Mouse (Mus musculus): ENCODE measurements around the gene Naa80. TPM values are rescaled to one million over a fixed set of nuclear protein-coding genes. Genes with fewer than 3 reads are reported as not detected.

The Naa80 gene
- total RNA-seq, 1 experiment = 7.3 TPM

DNA sequence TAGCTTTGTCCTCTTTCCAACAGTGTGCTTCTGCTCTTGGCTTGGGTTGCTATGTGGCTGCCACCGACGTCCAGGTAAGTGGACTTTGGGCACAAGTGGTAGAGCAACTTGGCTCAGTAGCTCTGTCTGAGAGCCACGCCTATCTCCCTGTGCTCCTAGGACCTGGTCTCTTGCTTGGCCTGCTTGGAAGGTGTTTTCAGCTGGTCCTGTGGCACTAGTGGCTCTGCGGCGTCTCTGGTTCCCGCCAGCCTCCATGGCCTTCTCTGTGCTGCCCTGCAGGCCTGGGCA, 12.0 kb downstream of the Naa80 start:
- Histone ChIP-seq H3K9me3 (ENCODE audit: control insufficient read depth, insufficient read depth, low read depth, low read length) (no peaks in the 10 kb centered on the region), H3K4me1 (ENCODE audit: control insufficient read depth in 2 of 2, insufficient read depth in 2 of 2, low read length in 2 of 2, poor library complexity in 1 of 2) (peaks cover 0 to 25% of the 10 kb centered on the region in 2 experiments; a peak in 2 of 4 replicates), H3K27ac (ENCODE audit: insufficient read depth, low read depth, low read length, poor library complexity, severe bottlenecking) (peak overlapping the region; percentile 6; the same call in 1 of the 2 replicates), H3K4me3 (ENCODE audit: insufficient read depth in 1 of 2, low read depth in 1 of 2, low read length in 2 of 2, poor library complexity in 1 of 2, severe bottlenecking in 1 of 2) (no peak overlapping the region), H3K36me3 (ENCODE audit: control insufficient read depth, insufficient read depth, low read length, poor library complexity, severe bottlenecking) (peaks cover 46% of the 10 kb centered on the region), H3K9ac (ENCODE audit: insufficient read depth, low read depth, low read length, poor library complexity, severe bottlenecking) (no peak overlapping the region)
- in situ Hi-C loops (cut with MboI; ENCODE audit: low sequenced_read_pairs in 2 of 2, unreplicated experiment in 2 of 2) = no loop called here
- no peak for DNase-seq (ENCODE audit: low read depth, low spot score)
- TF ChIP-seq MAFK (IDR thresholded peaks at IDR 0.05; ENCODE audit: insufficient read depth, low read depth, low read length) = no peak
- no peak for TF ChIP-seq ZC3H11A (IDR thresholded peaks at IDR 0.05; ENCODE audit: borderline replicate concordance, low read depth, low read length)
- no peak for TF ChIP-seq CHD2 (IDR thresholded peaks at IDR 0.05; ENCODE audit: low read depth, low read length)
- no peak for TF ChIP-seq HCFC1 (IDR thresholded peaks at IDR 0.05; ENCODE audit: borderline replicate concordance, insufficient read depth, low read length)
- TF ChIP-seq ZNF384 (IDR thresholded peaks at IDR 0.05; ENCODE audit: low read depth, low read length) = no peak

DNA sequence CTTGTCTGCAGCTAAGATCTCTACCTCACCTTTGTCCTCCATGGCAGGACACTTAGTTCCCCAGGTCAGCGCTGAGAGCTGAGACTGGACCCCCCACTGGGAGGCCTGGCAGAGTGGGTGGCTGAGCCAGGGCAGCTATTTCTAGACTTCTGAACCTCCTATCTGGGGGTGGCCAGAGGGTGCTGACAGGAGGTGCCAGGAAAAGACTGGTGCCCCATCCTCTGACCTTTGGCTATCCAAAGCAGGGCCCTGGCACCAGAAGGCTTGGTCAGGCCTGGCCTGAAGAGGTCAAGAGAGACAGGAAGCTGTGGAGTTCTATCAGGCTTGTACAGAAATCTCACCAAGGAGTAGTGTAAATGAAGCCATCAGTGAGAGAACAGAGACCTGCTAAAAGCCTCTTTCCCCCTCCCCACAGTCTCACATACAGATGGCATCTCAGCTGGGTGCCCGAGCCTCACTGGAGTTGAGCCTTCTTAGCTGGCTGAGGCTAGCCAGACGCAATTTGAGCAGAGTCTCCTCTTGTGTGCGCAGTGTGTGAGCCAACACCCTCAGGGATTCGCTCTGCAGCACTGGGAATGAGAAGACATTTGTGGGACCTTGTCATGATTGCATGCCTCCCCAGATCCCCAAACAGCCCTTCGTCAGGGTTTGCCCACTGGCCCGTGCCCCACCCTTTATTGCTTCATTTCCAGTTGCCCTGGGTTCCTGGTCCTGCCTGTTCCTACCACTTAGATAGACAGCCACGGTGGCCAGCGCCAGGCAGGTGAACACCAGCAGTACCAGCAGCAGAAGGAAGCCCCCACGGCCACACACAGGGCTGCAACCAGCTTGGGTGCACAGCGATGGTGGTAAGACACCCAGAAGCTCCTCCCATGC, 14.7 kb downstream of the Naa80 start:
- Histone ChIP-seq H3K9me3 (ENCODE audit: control insufficient read depth, insufficient read depth, low read depth, low read length) (no peaks in the 10 kb centered on the region), H3K27ac (ENCODE audit: insufficient read depth, low read depth, low read length, poor library complexity, severe bottlenecking) (no peak overlapping the region), H3K4me1 (ENCODE audit: control insufficient read depth in 2 of 2, insufficient read depth in 2 of 2, low read length in 2 of 2, poor library complexity in 1 of 2) (peaks cover 0 to 22% of the 10 kb centered on the region in 2 experiments; a peak in 1 of 4 replicates), H3K36me3 (ENCODE audit: control insufficient read depth, insufficient read depth, low read length, poor library complexity, severe bottlenecking) (peaks cover 46% of the 10 kb centered on the region), H3K9ac (ENCODE audit: insufficient read depth, low read depth, low read length, poor library complexity, severe bottlenecking) (no peak overlapping the region), H3K4me3 (ENCODE audit: insufficient read depth in 1 of 2, low read depth in 1 of 2, low read length in 2 of 2, poor library complexity in 1 of 2, severe bottlenecking in 1 of 2) (no peak overlapping the region)
- TF ChIP-seq CHD2 (IDR thresholded peaks at IDR 0.05; ENCODE audit: low read depth, low read length) = no peak
- TF ChIP-seq MAFK (IDR thresholded peaks at IDR 0.05; ENCODE audit: insufficient read depth, low read depth, low read length) = no peak
- TF ChIP-seq HCFC1 (IDR thresholded peaks at IDR 0.05; ENCODE audit: borderline replicate concordance, insufficient read depth, low read length) = no peak
- no peak for TF ChIP-seq ZNF384 (IDR thresholded peaks at IDR 0.05; ENCODE audit: low read depth, low read length)
- TF ChIP-seq ZC3H11A (IDR thresholded peaks at IDR 0.05; ENCODE audit: borderline replicate concordance, low read depth, low read length) = no peak
- DNase-seq (ENCODE audit: low read depth, low spot score) = no peak
- in situ Hi-C loops (cut with MboI; ENCODE audit: low sequenced_read_pairs in 2 of 2, unreplicated experiment in 2 of 2) = no loop called here

DNA sequence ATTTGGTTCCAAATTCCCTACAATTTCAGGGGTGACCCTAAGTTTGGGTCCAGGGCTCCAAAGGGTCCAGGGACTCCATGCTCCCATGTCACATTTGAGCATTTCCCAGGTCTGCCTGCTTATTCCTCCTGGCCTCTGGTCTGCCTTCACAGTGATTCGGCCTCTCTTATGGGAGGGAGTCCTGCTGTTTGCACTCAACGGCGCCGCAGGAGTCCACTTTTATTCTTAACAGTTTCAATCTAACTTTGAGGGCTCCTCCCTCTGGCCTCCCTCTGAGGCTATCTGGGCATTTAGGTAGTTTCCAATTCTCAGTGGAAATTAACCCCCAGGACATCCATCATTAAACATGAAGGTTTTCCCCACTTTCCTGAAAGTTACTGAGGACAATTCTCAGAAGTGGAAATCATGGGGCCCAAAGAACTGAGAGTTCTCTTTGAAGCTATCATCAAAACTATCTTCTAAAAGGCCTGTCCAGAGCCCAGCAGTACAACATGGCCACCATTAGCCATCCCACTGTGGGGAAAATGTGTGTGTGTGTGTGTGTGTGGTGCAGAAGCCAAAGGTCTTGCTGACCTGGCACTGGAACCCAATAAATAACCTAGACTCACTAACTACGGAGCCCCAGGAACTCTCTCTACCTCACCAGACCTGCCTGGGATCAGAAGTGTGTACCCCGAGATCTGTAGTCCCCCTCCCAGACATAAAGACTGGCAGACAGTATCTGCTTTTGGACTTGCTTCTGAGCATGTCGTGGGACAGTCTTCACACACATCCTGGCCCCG, 15.8 kb downstream of the Naa80 start:
- no peak overlapping the region for H3K9ac ChIP-seq (ENCODE audit: insufficient read depth, low read depth, low read length, poor library complexity, severe bottlenecking)
- H3K27ac ChIP-seq (ENCODE audit: insufficient read depth, low read depth, low read length, poor library complexity, severe bottlenecking) = no peak overlapping the region
- TF ChIP-seq HCFC1 (IDR thresholded peaks at IDR 0.05; ENCODE audit: borderline replicate concordance, insufficient read depth, low read length) (no peak), ZC3H11A (IDR thresholded peaks at IDR 0.05; ENCODE audit: borderline replicate concordance, low read depth, low read length) (no peak)
- H3K9me3 ChIP-seq (ENCODE audit: control insufficient read depth, insufficient read depth, low read depth, low read length) = no peaks in the 10 kb centered on the region
- H3K36me3 ChIP-seq (ENCODE audit: control insufficient read depth, insufficient read depth, low read length, poor library complexity, severe bottlenecking) = peaks cover 46% of the 10 kb centered on the region
- no peak overlapping the region for H3K4me3 ChIP-seq (ENCODE audit: insufficient read depth in 1 of 2, low read depth in 1 of 2, low read length in 2 of 2, poor library complexity in 1 of 2, severe bottlenecking in 1 of 2)
- peaks cover 0 to 27% of the 10 kb centered on the region in 2 experiments; a peak in 2 of 4 replicates for H3K4me1 ChIP-seq (ENCODE audit: control insufficient read depth in 2 of 2, insufficient read depth in 2 of 2, low read length in 2 of 2, poor library complexity in 1 of 2)
- in situ Hi-C loops (cut with MboI; ENCODE audit: low sequenced_read_pairs in 2 of 2, unreplicated experiment in 2 of 2) = no loop called here
- DNase-seq (ENCODE audit: low read depth, low spot score) = peak; percentile 81

DNA sequence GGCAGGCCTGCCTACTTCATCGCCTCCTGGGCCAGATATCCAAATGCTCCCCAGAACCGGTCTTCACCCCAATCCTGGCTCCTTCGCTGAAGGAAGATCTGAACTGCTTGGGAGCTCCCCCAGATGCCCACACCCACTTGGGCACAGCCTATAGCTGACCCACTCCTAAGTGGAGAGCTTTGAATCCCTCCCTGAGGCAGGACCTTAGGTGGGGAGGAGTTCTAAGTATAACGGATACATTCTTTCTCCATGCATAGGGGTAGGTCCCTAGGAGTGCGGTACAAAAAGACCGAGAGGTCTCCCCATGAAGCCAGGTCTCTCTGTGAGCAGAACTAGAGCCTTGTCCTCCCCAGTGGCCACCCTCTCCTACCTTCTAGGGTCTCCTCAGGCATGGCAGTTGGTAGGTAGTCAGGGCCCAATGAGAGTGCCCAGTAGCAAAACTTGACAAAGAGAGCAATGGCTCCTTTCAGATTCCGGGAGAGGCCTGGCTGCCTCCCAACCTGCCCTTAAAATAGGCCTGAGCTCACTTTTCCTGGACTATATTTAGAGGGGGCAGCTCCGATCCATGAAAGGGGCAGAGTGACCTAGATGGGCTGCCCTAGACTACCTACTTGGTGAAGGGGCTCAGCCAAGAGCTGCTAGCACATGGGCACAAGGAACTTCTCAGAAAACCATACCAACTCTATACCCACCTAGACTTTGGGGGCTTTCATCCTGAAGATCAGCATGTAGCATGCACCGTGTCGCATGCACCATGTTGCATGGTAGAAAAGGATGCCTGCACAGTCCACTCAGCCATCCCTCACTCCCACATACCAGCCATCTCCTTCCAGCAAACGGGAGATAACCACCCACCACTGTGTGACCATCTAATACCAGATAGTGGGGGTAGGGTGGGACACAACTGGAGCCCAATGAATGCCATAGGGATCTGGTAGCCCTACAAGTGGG, 18.2 kb downstream of the Naa80 start:
- TF ChIP-seq MAFK (IDR thresholded peaks at IDR 0.05; ENCODE audit: insufficient read depth, low read depth, low read length) (no peak), HCFC1 (IDR thresholded peaks at IDR 0.05; ENCODE audit: borderline replicate concordance, insufficient read depth, low read length) (no peak)

More for the DNA sequence above, 18.2 kb downstream of the Naa80 start:
- Histone ChIP-seq H3K27ac (ENCODE audit: insufficient read depth, low read depth, low read length, poor library complexity, severe bottlenecking) (no peak overlapping the region), H3K9ac (ENCODE audit: insufficient read depth, low read depth, low read length, poor library complexity, severe bottlenecking) (no peak overlapping the region), H3K4me1 (ENCODE audit: control insufficient read depth in 2 of 2, insufficient read depth in 2 of 2, low read length in 2 of 2, poor library complexity in 1 of 2) (peaks cover 4 to 25% of the 10 kb centered on the region in 2 experiments; a peak in 2 of 4 replicates), H3K4me3 (ENCODE audit: insufficient read depth in 1 of 2, low read depth in 1 of 2, low read length in 2 of 2, poor library complexity in 1 of 2, severe bottlenecking in 1 of 2) (no peak overlapping the region), H3K9me3 (ENCODE audit: control insufficient read depth, insufficient read depth, low read depth, low read length) (no peaks in the 10 kb centered on the region), H3K36me3 (ENCODE audit: control insufficient read depth, insufficient read depth, low read length, poor library complexity, severe bottlenecking) (peaks cover 22% of the 10 kb centered on the region)
- DNase-seq (ENCODE audit: low read depth, low spot score) = no peak
- in situ Hi-C loops (cut with MboI; ENCODE audit: low sequenced_read_pairs in 2 of 2, unreplicated experiment in 2 of 2) = no loop called here

Data from ES-E14 (cell line).